Mouse (Mus musculus): ENCODE results near the gene Rtbdn. TPM values are rescaled to one million over a fixed set of nuclear protein-coding genes. Genes with fewer than 3 reads are reported as not detected.

The Rtbdn gene
- polyA plus RNA-seq, 1 experiment from 2014 or later, result 0.19 TPM

DNA sequence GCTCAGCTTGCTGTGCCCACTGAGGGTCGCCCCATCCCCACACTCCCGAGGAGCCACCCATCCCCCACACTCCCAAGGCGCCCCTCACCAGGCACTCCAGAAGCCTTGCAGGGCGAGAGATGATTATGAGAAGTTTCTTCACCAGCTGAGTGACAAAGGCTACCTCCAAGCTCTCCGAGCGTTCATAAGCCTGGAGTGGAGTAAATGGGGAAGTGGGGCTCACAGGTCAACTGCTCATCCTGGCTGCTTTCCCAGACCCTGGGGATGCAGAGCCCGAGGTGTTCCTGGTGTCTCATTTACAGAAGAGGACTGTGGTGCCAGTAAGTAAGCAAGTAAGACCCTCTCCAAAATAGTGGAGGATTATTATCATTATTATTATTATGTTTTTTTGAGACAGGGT is 21.2 kb upstream of the Rtbdn start:
- no peak for ATAC-seq (ENCODE audit: insufficient number of reproducible peaks, low FRiP score, low TSS enrichment, low read depth)
- Histone ChIP-seq H3K4me1 (peaks cover 10% of the 10 kb centered on the region), H3K27me3 (peaks cover 33% of the 10 kb centered on the region), H3K4me2 (no peak overlapping the region), H3K36me3 (no peaks in the 10 kb centered on the region), H3K4me3 (no peak overlapping the region), H3K9me3 (no peaks in the 10 kb centered on the region), H3K9ac (no peak overlapping the region), H3K27ac (no peak overlapping the region)
- 69% methylated on average over 7 of the region's 7 CpGs for WGBS

DNA sequence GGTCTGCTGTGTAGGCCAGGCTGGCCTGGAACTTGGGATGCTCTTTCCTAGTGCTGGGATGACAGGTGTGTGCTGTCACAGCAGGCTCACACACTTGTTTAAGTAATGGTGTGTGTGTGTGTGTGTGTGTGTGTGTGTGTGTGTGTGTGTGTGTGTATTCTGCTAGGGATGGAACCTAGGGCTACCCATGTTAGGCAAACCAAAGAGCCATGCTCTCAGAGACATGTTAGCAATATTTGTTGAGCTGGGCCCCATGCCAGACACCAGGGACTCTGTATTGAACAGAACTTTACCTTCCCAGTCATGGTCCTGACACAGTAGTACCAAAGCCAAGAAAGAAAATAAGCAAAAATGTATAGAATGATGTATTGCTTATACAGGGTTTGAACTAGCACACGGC is 19.3 kb upstream of the Rtbdn start:
- H3K4me3 ChIP-seq, result no peak overlapping the region
- peaks cover 10% of the 10 kb centered on the region for H3K4me1 ChIP-seq
- no peak overlapping the region for H3K27ac ChIP-seq
- no peak for ATAC-seq (ENCODE audit: insufficient number of reproducible peaks, low FRiP score, low TSS enrichment, low read depth)
- no peaks in the 10 kb centered on the region for H3K9me3 ChIP-seq
- H3K4me2 ChIP-seq, result no peak overlapping the region
- H3K36me3 ChIP-seq, result no peaks in the 10 kb centered on the region
- WGBS, result 85% methylated on average over 1 of the region's 1 CpGs
- no peak overlapping the region for H3K9ac ChIP-seq
- peaks cover 43% of the 10 kb centered on the region for H3K27me3 ChIP-seq

DNA sequence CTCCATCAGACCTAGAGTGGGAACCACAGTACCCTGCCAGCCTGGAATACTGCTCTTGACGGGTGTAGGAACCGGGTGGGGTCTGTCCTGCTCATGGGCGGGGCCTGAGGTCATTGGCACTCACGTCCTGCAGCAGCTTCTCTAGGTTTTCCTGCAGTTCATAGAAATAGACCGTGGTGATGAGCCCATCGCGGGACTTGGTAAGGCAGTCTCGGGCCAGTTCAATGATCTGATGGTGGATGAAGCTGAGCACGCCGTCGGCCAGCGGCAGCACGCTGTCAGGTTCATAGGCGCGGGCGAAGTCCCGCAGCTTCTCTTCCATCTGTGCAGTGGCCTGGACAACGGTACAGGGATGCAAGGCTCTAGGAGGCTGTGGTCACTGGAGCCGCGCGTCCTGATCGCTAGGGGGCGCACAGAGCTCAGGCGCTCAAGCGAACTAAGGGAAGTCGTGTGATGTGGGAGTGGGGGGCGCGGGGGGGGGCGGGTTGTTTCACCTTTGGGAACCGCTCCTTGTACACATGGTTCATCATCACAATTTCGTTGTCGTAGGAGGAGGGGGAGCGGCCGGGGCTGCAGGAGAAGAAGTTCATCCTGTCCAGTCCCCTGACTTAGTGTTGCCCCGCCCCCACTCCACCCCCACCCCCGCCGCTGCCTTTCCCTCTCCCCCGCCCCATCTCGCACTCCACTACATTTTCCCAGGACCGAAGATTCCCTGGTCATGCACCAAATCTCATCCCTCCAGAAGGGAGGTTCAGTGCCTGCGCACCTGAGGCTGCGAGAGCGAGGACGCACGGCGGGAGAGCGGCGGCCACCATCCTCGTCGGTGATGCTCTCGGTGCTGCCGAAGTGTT is 18.1 kb upstream of the Rtbdn start:
- Histone ChIP-seq H3K4me2 (peak overlapping the region; percentile 63), H3K4me1 (peaks cover 10% of the 10 kb centered on the region), H3K9me3 (no peaks in the 10 kb centered on the region), H3K36me3 (no peaks in the 10 kb centered on the region), H3K27ac (no peak overlapping the region), H3K9ac (no peak overlapping the region), H3K27me3 (peaks cover 43% of the 10 kb centered on the region), H3K4me3 (peak overlapping the region; percentile 36)
- no peak for ATAC-seq (ENCODE audit: insufficient number of reproducible peaks, low FRiP score, low TSS enrichment, low read depth)
- 3% methylated on average over 48 of the region's 52 CpGs for WGBS

DNA sequence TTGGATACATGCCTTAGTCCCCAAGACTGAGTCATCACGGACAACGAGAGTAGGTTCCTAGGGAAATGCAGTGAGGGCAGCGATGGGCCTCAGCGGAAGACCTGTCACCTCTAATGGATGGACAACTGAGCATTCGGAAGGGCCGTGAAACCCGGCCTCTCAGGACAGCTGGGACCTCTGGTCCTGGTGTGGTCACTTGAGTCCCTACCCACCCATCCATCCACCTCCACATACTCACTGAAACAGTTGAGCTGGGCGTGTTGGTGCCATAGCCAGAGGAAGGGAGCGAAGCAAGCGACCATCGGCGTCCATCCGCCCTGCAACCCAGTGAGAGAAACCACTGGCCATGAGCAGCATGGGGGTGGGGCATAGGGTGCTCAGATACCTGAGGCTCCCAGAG is 16.2 kb upstream of the Rtbdn start:
- Histone ChIP-seq H3K9me3 (no peaks in the 10 kb centered on the region), H3K27ac (no peak overlapping the region), H3K36me3 (no peaks in the 10 kb centered on the region), H3K27me3 (peaks cover 52% of the 10 kb centered on the region), H3K4me3 (no peak overlapping the region), H3K4me1 (peaks cover 13% of the 10 kb centered on the region), H3K4me2 (no peak overlapping the region), H3K9ac (no peak overlapping the region)
- ATAC-seq (ENCODE audit: insufficient number of reproducible peaks, low FRiP score, low TSS enrichment, low read depth), result no peak
- WGBS, result 88% methylated on average over 13 of the region's 13 CpGs

DNA sequence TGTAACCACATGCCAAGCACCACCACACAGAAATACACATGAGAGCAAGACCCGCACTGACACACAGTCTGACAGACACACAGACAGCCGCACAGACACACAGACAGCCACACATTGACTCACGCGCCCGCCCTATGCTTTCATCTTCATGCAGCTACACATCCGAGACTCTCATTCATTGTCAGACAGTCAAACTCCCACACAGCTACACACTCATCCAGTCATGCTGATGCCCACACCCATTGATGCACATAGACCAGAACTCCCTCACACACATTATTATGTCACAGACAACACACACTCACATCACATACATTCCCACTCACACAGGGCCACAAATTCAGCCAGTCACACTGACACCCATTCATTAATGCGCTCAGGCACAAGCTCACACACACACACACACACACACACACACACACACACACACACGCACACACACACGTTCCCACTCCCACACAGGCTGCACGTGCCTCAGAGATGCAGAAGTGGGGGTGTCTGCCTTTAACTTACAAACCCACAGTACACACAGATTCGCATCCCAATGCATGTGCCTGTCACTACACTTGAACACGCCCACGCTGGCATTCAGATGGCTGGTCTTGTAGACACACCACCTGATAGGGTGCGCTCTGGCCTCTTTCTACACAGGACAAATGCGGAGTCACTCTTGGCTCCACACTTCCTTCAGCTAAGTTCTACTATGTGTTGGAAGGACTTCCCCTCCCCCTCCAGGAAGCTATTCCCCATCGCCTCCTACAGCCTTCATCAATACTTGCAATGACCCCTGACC is 12.8 kb upstream of the Rtbdn start:
- Histone ChIP-seq H3K4me1 (peaks cover 17% of the 10 kb centered on the region), H3K4me3 (no peak overlapping the region), H3K4me2 (no peak overlapping the region), H3K9me3 (no peaks in the 10 kb centered on the region), H3K9ac (no peak overlapping the region), H3K36me3 (no peaks in the 10 kb centered on the region), H3K27ac (no peak overlapping the region), H3K27me3 (peaks cover 78% of the 10 kb centered on the region)
- WGBS, result 81% methylated on average over 16 of the region's 16 CpGs
- no peak for ATAC-seq (ENCODE audit: insufficient number of reproducible peaks, low FRiP score, low TSS enrichment, low read depth)

DNA sequence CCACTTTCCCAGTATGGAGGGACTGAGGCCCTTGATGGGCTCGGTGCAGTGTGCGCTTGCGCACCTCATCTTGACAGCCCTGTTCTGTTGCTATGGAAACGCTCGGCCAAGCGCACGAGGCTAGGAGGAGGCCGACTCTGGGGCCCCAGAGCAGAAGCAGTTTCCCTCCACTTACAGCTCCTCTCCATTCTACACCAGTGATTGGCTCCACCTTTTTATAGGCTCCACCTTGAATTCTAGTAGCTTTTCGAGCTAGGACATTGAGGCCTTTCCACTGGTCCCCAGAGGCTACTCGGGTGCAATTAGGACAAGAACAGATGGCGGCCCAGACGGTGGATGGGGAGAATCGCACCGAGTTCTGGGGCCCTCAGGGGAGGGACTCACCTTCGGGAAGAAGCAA is 11.9 kb upstream of the Rtbdn start:
- no peak overlapping the region for H3K27ac ChIP-seq
- no peak overlapping the region for H3K4me3 ChIP-seq
- ATAC-seq (ENCODE audit: insufficient number of reproducible peaks, low FRiP score, low TSS enrichment, low read depth), result no peak
- H3K9ac ChIP-seq, result no peak overlapping the region
- H3K4me1 ChIP-seq, result peaks cover 14% of the 10 kb centered on the region
- no peak overlapping the region for H3K4me2 ChIP-seq
- under 1% methylated on average over 15 of the region's 15 CpGs for WGBS
- H3K27me3 ChIP-seq, result peaks cover 78% of the 10 kb centered on the region
- H3K9me3 ChIP-seq, result no peaks in the 10 kb centered on the region
- no peaks in the 10 kb centered on the region for H3K36me3 ChIP-seq

DNA sequence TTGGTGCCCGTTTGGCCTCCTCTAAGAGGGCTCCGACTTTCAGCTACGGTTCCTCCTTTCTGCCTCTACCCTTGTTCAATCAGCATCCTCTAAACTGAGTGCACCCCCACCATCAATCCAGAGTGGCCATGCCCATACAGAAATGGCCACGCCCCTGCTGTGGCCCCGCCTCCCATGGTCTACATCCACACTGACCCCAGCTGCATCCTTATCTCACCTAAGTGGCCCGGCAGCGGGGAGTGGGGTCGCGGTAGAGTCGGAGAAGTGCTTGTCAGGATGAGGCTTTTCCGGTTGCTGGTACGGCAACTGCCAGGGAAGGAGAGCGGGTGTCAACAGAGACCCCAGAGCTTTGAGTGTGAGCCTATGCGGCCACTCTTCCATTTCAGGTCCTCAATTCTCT is 11.3 kb upstream of the Rtbdn start:
- Histone ChIP-seq H3K27me3 (peaks cover 72% of the 10 kb centered on the region), H3K9ac (no peak overlapping the region), H3K36me3 (no peaks in the 10 kb centered on the region), H3K27ac (no peak overlapping the region), H3K4me3 (no peak overlapping the region), H3K9me3 (no peaks in the 10 kb centered on the region), H3K4me1 (peaks cover 14% of the 10 kb centered on the region), H3K4me2 (no peak overlapping the region)
- WGBS, result 10% methylated on average over 14 of the region's 14 CpGs
- ATAC-seq (ENCODE audit: insufficient number of reproducible peaks, low FRiP score, low TSS enrichment, low read depth), result no peak

DNA sequence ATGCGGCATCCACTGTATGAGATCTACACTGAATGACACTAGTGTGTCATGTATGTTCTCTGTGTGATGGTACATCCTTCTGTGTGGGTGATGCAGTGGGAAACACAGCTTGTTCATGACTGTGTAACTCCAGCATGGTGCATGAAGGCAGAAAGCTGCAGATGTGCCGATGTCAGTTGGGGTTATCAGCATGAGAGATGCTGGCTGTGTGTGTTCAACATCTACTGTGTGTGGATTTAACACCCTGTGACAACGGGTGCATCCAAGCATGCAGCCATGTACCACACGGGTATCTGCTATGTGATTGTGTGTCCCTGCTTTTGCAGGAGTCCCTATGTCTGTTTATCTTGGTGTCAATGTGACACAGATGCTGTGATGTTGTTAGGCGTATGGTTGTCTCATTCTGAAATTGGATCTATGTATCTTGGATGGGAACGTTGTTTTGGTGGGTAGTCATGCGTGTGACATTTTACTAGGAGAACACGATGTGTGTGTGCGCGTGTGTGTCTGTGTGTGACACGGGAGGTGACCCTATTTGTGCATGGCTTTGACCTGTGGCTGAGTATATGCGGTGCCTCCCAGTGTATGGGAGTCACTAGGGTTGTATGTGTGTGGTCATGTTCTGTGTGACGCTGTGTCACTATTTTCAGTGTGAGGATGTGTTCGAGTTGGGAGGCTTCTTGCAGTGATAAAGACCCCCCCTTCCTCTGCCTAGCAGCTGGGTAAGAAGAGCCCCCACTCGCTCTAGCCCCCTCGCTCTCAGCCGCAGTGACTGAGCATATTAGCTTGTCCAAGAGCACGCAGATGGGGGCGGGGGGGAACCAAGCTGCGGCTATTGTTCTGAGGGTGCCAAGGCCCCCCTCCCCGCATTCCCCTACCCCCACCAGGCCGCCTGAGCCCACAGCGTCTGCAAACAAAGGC is 10.5 kb upstream of the Rtbdn start:
- H3K27me3 ChIP-seq, result peaks cover 75% of the 10 kb centered on the region
- H3K4me3 ChIP-seq, result peak overlapping the region; percentile 38
- H3K9ac ChIP-seq, result no peak overlapping the region
- no peak overlapping the region for H3K27ac ChIP-seq
- no peak for ATAC-seq (ENCODE audit: insufficient number of reproducible peaks, low FRiP score, low TSS enrichment, low read depth)
- H3K36me3 ChIP-seq, result no peaks in the 10 kb centered on the region
- H3K4me2 ChIP-seq, result peak overlapping the region; percentile 70
- H3K4me1 ChIP-seq, result peaks cover 14% of the 10 kb centered on the region
- no peaks in the 10 kb centered on the region for H3K9me3 ChIP-seq
- WGBS, result 27% methylated on average over 23 of the region's 23 CpGs

DNA sequence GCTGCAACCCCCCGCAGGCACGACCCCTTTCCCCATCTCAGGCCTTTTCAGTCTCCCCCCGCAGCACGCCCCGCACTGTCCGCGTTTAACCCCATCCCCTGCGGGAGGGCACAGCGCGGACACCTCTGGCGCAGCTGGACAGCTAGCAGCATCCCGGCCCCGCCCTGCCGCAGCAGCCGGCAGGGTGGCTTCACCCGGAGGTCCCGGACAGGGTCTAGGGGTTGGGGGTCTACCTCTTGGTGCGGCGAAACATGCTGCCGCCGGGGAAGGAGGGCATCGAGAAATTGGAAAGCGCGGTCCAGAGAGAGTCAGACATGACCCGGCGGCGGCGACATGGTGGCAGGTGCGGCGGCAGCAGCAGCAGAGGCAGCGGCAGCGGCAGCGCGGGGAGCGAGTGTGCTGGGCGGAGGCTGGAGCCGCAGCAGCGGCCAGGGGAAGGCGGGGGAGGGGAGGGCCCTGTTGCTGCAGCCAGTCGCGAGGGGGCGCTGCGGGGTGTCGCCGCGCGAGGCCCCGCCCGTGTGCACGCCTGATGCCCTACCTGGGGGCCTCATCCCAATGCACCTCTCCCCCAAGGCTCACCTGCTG is 9.7 kb upstream of the Rtbdn start, which contains the start of gene Mast1:
Mast1 (minus strand) TSS at position 398 of the 585 bp plus-strand sequence.
- H3K36me3 ChIP-seq, result no peaks in the 10 kb centered on the region
- no peak for ATAC-seq (ENCODE audit: insufficient number of reproducible peaks, low FRiP score, low TSS enrichment, low read depth)
- no peaks in the 10 kb centered on the region for H3K9me3 ChIP-seq
- H3K27ac ChIP-seq, result no peak within 1 kb of the TSS
- H3K4me1 ChIP-seq, result peaks cover 14% of the 10 kb centered on the region
- WGBS, result under 1% methylated on average over 45 of the region's 50 CpGs
- peak within 1 kb of the TSS; percentile 70 for H3K4me2 ChIP-seq
- no peak within 1 kb of the TSS for H3K9ac ChIP-seq
- peak within 1 kb of the TSS; percentile 38 for H3K4me3 ChIP-seq
- peaks cover 77% of the 10 kb centered on the region for H3K27me3 ChIP-seq

DNA sequence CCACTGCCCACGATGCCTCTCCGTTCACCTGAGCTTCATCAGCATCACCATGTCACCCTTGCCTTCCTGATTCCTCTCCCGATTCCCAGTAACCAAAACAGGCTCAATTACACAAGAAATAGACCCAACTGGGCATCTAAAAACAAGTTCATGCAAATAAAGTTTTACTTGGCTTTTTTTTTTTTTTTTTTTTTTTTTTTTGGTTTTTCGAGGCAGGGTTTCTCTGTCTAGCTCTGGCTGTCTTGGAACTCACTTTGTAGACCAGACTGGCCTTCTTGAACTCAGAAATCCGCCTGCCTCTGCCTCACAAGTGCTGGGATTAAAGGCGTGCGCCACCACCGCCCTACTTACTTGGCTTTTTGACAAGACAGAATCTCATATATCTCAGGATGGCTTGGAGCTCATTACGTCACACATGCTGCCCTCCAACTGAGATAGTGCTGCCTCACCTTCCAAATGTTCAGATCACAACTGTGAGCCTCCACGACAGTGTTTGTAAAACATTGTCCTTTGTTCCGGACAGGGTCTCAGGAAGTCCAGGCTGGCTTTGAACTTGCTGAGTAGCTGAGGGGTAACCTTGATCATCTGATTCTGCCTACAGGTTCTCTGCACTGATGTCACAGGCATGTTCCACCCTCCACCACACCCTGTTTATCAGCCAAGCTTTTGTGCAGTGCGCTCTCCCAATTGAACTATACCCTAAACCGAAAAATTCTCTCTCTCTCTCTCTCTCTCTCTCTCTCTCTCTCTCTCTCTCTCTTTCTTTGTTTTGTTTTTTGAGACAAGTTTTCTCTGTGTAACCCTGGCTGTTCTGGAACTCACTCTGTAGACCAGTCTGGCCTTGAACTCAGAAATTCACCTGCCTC is 8.9 kb upstream of the Rtbdn start:
- ATAC-seq (ENCODE audit: insufficient number of reproducible peaks, low FRiP score, low TSS enrichment, low read depth), result no peak
- Histone ChIP-seq H3K36me3 (no peaks in the 10 kb centered on the region), H3K4me3 (peak overlapping the region; percentile 38; the same call in 1 of the 2 replicates), H3K4me1 (peaks cover 14% of the 10 kb centered on the region), H3K9me3 (no peaks in the 10 kb centered on the region), H3K4me2 (peak overlapping the region; percentile 70; the same call in 1 of the 2 replicates), H3K27me3 (peaks cover 79% of the 10 kb centered on the region), H3K9ac (no peak overlapping the region), H3K27ac (no peak overlapping the region)
- 60% methylated on average over 13 of the region's 13 CpGs for WGBS

Measured in limb, embryonic 15.5 days (tissue).